Mouse (Mus musculus): ENCODE measurements around the gene Ifi27l2a. TPM values are rescaled to one million over a fixed set of nuclear protein-coding genes. Genes with fewer than 3 reads are reported as not detected.

Ifi27l2a gene
- 37.8 TPM for polyA plus RNA-seq (2014; fragmentation: Illumina TruSeq; extraction: RNeasy Lipid Tissue Mini Kit (QIAGEN cat#74804); ENCODE audit: low read depth, low replicate concordance)

DNA sequence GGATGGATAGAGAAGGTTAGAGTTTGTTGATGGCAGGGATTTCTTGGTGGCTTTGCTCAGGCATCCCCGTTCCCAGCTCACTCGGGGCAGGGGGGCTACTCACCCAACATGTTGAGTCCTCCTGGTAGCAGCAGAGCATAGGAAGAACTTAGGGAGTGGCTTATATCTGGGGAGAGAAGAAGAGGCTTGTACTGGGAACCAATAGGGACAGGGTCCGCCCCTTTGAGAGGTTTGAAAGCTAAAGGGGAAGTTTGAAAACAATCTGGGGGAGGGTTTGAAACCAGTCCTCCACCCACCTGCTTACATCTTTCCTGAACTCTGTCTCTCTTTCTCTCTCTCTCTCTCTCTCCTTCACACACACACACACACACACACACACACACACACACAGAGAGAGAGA is at the start of gene Ifi27l2a:
Ifi27l2a (minus strand) TSS at position 157 of the 400 bp plus-strand sequence.

DNA sequence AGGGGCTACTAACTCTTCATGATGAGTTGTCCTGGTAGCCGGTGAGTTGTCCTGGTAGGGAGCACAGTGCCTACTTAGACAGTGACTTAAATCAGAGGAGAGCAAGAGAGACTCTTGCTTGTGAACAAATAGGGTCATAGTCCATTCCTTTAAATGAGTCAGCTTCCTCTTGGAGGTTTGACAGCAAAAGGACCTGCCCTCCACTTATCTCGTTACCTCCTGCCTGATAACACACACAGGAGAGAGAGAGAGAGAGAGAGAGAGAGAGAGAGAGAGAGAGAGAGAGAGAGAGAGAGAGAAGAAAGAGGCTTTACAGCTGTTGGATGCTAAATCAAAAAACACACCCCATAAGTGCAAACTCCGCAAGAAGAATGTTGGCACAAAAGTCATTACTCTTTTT is 13.7 kb upstream of the Ifi27l2a start, which contains the start of gene Ifi27l2b:
Ifi27l2b (minus strand) TSS at position 84 of the 400 bp plus-strand sequence.

DNA sequence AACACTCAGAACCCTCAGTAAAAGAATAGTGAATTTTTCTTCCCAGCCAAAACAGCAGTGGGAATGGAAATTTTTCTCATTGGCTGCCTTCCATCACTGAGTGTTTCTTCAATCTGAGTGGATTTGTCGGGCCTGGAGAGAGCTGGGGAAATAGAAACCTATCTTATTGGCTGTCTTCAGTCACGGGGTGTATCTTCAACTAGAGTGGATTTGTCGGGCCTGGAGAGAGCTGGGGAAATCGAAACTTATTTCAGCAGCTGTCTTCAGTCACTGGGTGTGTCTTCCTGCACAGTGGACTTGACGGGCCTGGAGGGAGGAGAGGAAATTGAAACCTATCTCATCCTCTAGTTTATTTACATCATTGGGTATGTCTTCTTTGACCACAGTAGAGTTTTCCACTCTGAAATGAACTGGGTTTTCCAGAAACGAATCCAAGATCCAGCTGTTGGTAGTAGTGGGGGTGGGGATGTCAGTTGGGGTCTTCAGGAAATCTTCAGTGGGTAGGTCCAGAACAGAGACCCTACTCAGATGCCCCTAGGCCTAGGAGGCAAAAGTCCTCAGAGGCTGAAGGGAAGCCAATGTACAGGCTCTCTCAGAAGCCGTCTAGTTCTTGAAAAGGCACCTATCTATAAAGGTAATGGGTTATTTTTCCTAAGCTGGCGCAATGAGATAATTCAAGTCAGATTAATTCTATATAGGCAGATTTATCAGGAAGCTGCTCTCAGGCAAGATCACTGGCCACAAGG is 9.3 kb downstream of the Ifi27l2a start, which contains the start of gene Ifi27:
Ifi27 (plus strand) TSS at position 226 of the 746 bp plus-strand sequence.

DNA sequence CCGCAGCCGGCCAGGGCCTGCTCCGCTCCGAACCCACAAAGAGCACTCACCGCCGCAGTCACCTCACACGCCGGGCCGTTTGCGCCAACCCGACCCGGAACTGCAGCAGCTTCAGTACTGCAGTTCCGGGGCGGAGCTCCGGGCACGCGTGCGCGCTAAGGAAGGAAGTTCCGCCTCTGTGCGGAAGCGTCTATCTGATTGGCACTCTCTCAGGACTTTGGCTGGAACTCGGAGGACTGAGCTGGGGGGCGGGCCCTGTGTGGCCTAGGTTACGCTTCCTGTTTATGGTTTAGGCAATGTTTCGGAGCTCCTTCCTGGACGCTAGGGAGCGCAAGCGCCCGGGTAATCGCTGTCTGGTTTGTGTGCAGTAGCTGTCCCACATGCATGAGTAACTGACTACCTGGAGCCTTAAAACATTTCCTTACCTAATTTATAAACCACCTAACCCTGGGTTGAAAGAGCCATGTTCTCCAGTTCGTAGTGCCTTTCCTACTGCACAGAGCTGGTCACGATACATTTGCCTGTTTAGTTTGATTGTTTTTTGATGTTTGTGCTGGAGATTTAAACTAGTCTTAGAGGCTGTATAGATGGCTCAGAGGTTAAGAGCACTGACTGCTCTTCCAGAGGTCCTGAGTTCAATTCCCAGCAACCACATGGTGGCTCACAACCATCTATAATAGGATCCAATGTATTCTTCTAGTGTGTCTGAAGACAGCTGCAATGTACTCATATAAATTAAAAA is 17.6 kb downstream of the Ifi27l2a start, which contains the start of gene Ddx24:
Ddx24 (minus strand) TSS at position 102 of the 742 bp plus-strand sequence.

DNA sequence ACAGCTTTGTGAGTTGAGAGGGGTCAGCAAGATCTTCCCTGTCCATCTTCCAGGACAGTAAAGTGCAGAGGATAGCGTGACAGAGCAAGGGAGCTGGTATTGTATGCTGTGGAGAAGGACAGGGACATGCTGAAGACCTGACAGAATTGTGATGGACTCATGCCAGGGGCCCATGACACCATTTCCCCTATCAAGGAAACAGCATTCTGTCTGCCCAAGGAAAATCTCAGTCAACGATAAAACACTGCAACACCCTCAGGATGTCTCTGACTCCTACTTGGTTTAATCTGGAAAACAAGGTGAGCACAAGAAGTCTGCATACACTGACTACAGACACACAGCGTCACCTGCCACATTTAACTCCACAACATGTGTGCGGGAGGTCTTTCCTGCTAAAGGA is 35.8 kb downstream of the Ifi27l2a start, which contains the start of gene 9330161L09Rik:
9330161L09Rik (minus strand) TSS at position 101 of the 400 bp plus-strand sequence.

Other genes with a start within 250 kb of the Ifi27l2a start
- gene Prima1, start 201.5 kb downstream of the Ifi27l2a start, polyA plus RNA-seq (2014; fragmentation: Illumina TruSeq; extraction: RNeasy Lipid Tissue Mini Kit (QIAGEN cat#74804); ENCODE audit: low read depth, low replicate concordance): not detected
- not detected for gene Fam181a, start 132.7 kb downstream of the Ifi27l2a start, polyA plus RNA-seq (2014; fragmentation: Illumina TruSeq; extraction: RNeasy Lipid Tissue Mini Kit (QIAGEN cat#74804); ENCODE audit: low read depth, low replicate concordance)
- not detected for gene Asb2, start 87.7 kb downstream of the Ifi27l2a start, polyA plus RNA-seq (2014; fragmentation: Illumina TruSeq; extraction: RNeasy Lipid Tissue Mini Kit (QIAGEN cat#74804); ENCODE audit: low read depth, low replicate concordance)
- 1.7 TPM for gene Otub2, start 55.0 kb downstream of the Ifi27l2a start, polyA plus RNA-seq (2014; fragmentation: Illumina TruSeq; extraction: RNeasy Lipid Tissue Mini Kit (QIAGEN cat#74804); ENCODE audit: low read depth, low replicate concordance)
- not detected for gene 9330161L09Rik, start 35.9 kb downstream of the Ifi27l2a start, polyA plus RNA-seq (2014; fragmentation: Illumina TruSeq; extraction: RNeasy Lipid Tissue Mini Kit (QIAGEN cat#74804); ENCODE audit: low read depth, low replicate concordance)
- gene Ddx24, start 17.9 kb downstream of the Ifi27l2a start, polyA plus RNA-seq (2014; fragmentation: Illumina TruSeq; extraction: RNeasy Lipid Tissue Mini Kit (QIAGEN cat#74804); ENCODE audit: low read depth, low replicate concordance): 33.2 TPM
- gene Ifi27, start 9.5 kb downstream of the Ifi27l2a start, polyA plus RNA-seq (2014; fragmentation: Illumina TruSeq; extraction: RNeasy Lipid Tissue Mini Kit (QIAGEN cat#74804); ENCODE audit: low read depth, low replicate concordance): 276 TPM
- gene Ifi27l2b, start 13.5 kb upstream of the Ifi27l2a start, polyA plus RNA-seq (2014; fragmentation: Illumina TruSeq; extraction: RNeasy Lipid Tissue Mini Kit (QIAGEN cat#74804); ENCODE audit: low read depth, low replicate concordance): not detected
- 10.7 TPM for gene Ppp4r4, start 88.6 kb upstream of the Ifi27l2a start, polyA plus RNA-seq (2014; fragmentation: Illumina TruSeq; extraction: RNeasy Lipid Tissue Mini Kit (QIAGEN cat#74804); ENCODE audit: low read depth, low replicate concordance)
- not detected for gene Serpina10, start 187.8 kb upstream of the Ifi27l2a start, polyA plus RNA-seq (2014; fragmentation: Illumina TruSeq; extraction: RNeasy Lipid Tissue Mini Kit (QIAGEN cat#74804); ENCODE audit: low read depth, low replicate concordance)
- gene Serpina6, start 213.5 kb upstream of the Ifi27l2a start, polyA plus RNA-seq (2014; fragmentation: Illumina TruSeq; extraction: RNeasy Lipid Tissue Mini Kit (QIAGEN cat#74804); ENCODE audit: low read depth, low replicate concordance): 0.76 TPM
- gene Serpina16, start 232.5 kb upstream of the Ifi27l2a start, polyA plus RNA-seq (2014; fragmentation: Illumina TruSeq; extraction: RNeasy Lipid Tissue Mini Kit (QIAGEN cat#74804); ENCODE audit: low read depth, low replicate concordance): not detected

Measured in adrenal gland, adult 10 weeks (tissue).